Mouse (Mus musculus) hindbrain, embryonic 10.5 days (tissue): ENCODE results near the gene Hspa12a. TPM values are rescaled to one million over a fixed set of nuclear protein-coding genes. Genes with fewer than 3 reads are reported as not detected.
A peak's percentile ranks its signal among the peaks of the same experiment; 100 is the strongest.

Source experiments
- DNase-seq: peaks from one replicate; pipeline ENCODE4 v3.0.0-alpha.2; 2017; ENCODE audit warnings: low spot score
- H3K27ac ChIP-seq: fragments of 300-500 bp; sonication (generic); 2 replicates; pipeline ENCODE4 v1.5.1; 2016; ENCODE audit warnings: mild to moderate bottlenecking, moderate library complexity
- H3K27me3 ChIP-seq: fragments of 300-500 bp; sonication (generic); 2 replicates; pipeline ENCODE4 v1.6.1; 2016; ENCODE audit warnings: mild to moderate bottlenecking; ENCODE audit not compliant: poor library complexity, insufficient read depth, severe bottlenecking
- H3K36me3 ChIP-seq: fragments of 300-500 bp; sonication (generic); 2 replicates; pipeline ENCODE4 v1.6.1; 2016; ENCODE audit warnings: mild to moderate bottlenecking, moderate library complexity
- H3K4me1 ChIP-seq: fragments of 300-500 bp; sonication (generic); replicated peaks from 2 replicates; pipeline ENCODE4 v1.6.1; 2016; ENCODE audit warnings: mild to moderate bottlenecking
- H3K4me3 ChIP-seq: fragments of 300-500 bp; sonication (generic); 2 replicates; pipeline ENCODE4 v1.5.1; 2016; ENCODE audit warnings: mild to moderate bottlenecking, moderate library complexity
- H3K9me3 ChIP-seq: fragments of 300-500 bp; sonication (generic); 2 replicates; pipeline ENCODE4 v1.6.1; 2016; ENCODE audit warnings: mild to moderate bottlenecking, moderate library complexity
- WGBS: fragments of 180-500 bp; shearing (Covaris S2); methylation state at CpG from one replicate; pipeline ENCODE4 v1.1.7; 2016; 5-methylcytosine and 5-hydroxymethylcytosine counted together
- polyA plus RNA-seq: library from polyadenylated mRNA; unstranded; fragments of >200 nt; fragmentation: Nextera tagmentation; extraction: Ambion mirVana; gene quantifications from 2 replicates; pipeline ENCODE4 v1.2.1, GENCODE M21; 2016

Hspa12a gene
- polyA plus RNA-seq, 1 experiment from 2014 or later: 25.5 TPM

- DNase-seq: no peak
- 73% methylated on average over 4 of the region's 4 CpGs for WGBS
- no peak overlapping the region for H3K4me3 ChIP-seq
- peaks cover 16% of the 10 kb centered on the region for H3K4me1 ChIP-seq
- no peak overlapping the region for H3K27ac ChIP-seq
- peaks cover 16% of the 10 kb centered on the region for H3K27me3 ChIP-seq
- no peaks in the 10 kb centered on the region for H3K36me3 ChIP-seq
- no peaks in the 10 kb centered on the region for H3K9me3 ChIP-seq
Measured at GRCm38 (mm10) chr19:58866651-58867050, 76.8 kb downstream of the Hspa12a start.

GRCm38 (mm10) chr19:58865224-58865623, 78.2 kb downstream of the Hspa12a start:
- Histone ChIP-seq H3K4me3 (no peak overlapping the region), H3K9me3 (no peaks in the 10 kb centered on the region), H3K27ac (no peak overlapping the region), H3K27me3 (peaks cover 20% of the 10 kb centered on the region), H3K4me1 (peaks cover 31% of the 10 kb centered on the region), H3K36me3 (no peaks in the 10 kb centered on the region)
- no peak for DNase-seq
- WGBS: 39% methylated on average over 5 of the region's 5 CpGs

- WGBS: 86% methylated on average over 1 of the region's 1 CpGs
- Histone ChIP-seq H3K9me3 (no peaks in the 10 kb centered on the region), H3K36me3 (no peaks in the 10 kb centered on the region), H3K4me3 (no peak overlapping the region), H3K27me3 (peaks cover 31% of the 10 kb centered on the region), H3K27ac (no peak overlapping the region), H3K4me1 (peaks cover 42% of the 10 kb centered on the region)
- DNase-seq: no peak
Measured at GRCm38 (mm10) chr19:58864006-58864573, 79.4 kb downstream of the Hspa12a start.

- Histone ChIP-seq H3K9me3 (no peaks in the 10 kb centered on the region), H3K27ac (peak overlapping the region; percentile 89), H3K27me3 (peaks cover 39% of the 10 kb centered on the region), H3K36me3 (no peaks in the 10 kb centered on the region), H3K4me1 (peaks cover 47% of the 10 kb centered on the region), H3K4me3 (peak overlapping the region; percentile 71)
- WGBS: 16% methylated on average over 12 of the region's 12 CpGs
- no peak for DNase-seq
Measured at GRCm38 (mm10) chr19:58861174-58861760, 82.2 kb downstream of the Hspa12a start.

GRCm38 (mm10) chr19:58860255-58861173, 82.9 kb downstream of the Hspa12a start:
- peak overlapping the region; percentile 71 for H3K4me3 ChIP-seq
- peaks cover 39% of the 10 kb centered on the region for H3K27me3 ChIP-seq
- H3K36me3 ChIP-seq: no peaks in the 10 kb centered on the region
- DNase-seq: peak; percentile 89
- H3K4me1 ChIP-seq: peaks cover 50% of the 10 kb centered on the region
- WGBS: under 1% methylated on average over 46 of the region's 46 CpGs
- peak overlapping the region; percentile 89 for H3K27ac ChIP-seq
- H3K9me3 ChIP-seq: no peaks in the 10 kb centered on the region

GRCm38 (mm10) chr19:58859831-58860254, 83.6 kb downstream of the Hspa12a start:
- Histone ChIP-seq H3K4me3 (peak overlapping the region; percentile 71), H3K4me1 (peaks cover 50% of the 10 kb centered on the region), H3K36me3 (no peaks in the 10 kb centered on the region), H3K27me3 (peaks cover 37% of the 10 kb centered on the region), H3K9me3 (no peaks in the 10 kb centered on the region), H3K27ac (peak overlapping the region; percentile 89)
- DNase-seq: peak; percentile 8
- 5% methylated on average over 14 of the region's 14 CpGs for WGBS

GRCm38 (mm10) chr19:58859357-58859756, 84.1 kb downstream of the Hspa12a start:
- H3K9me3 ChIP-seq: no peaks in the 10 kb centered on the region
- WGBS: 11% methylated on average over 6 of the region's 6 CpGs
- H3K27me3 ChIP-seq: peaks cover 37% of the 10 kb centered on the region
- H3K27ac ChIP-seq: peak overlapping the region; percentile 89
- DNase-seq: peak; percentile 10
- H3K4me3 ChIP-seq: peak overlapping the region; percentile 71
- peaks cover 54% of the 10 kb centered on the region for H3K4me1 ChIP-seq
- no peaks in the 10 kb centered on the region for H3K36me3 ChIP-seq

- no peak for DNase-seq
- no peaks in the 10 kb centered on the region for H3K9me3 ChIP-seq
- peaks cover 46% of the 10 kb centered on the region for H3K4me1 ChIP-seq
- no peak overlapping the region for H3K4me3 ChIP-seq
- peaks cover 23% of the 10 kb centered on the region for H3K27me3 ChIP-seq
- no peaks in the 10 kb centered on the region for H3K36me3 ChIP-seq
- H3K27ac ChIP-seq: no peak overlapping the region
- 83% methylated on average over 9 of the region's 9 CpGs for WGBS
Measured at GRCm38 (mm10) chr19:58856129-58856855, 87.2 kb downstream of the Hspa12a start.

- peaks cover 16% of the 10 kb centered on the region for H3K27me3 ChIP-seq
- H3K4me3 ChIP-seq: no peak overlapping the region
- 62% methylated on average over 3 of the region's 3 CpGs for WGBS
- no peak overlapping the region for H3K27ac ChIP-seq
- H3K9me3 ChIP-seq: no peaks in the 10 kb centered on the region
- H3K36me3 ChIP-seq: no peaks in the 10 kb centered on the region
- no peak for DNase-seq
- peaks cover 32% of the 10 kb centered on the region for H3K4me1 ChIP-seq
Measured at GRCm38 (mm10) chr19:58854899-58855298, 88.6 kb downstream of the Hspa12a start.

- DNase-seq: no peak
- no peaks in the 10 kb centered on the region for H3K36me3 ChIP-seq
- 85% methylated on average over 10 of the region's 10 CpGs for WGBS
- no peak overlapping the region for H3K4me3 ChIP-seq
- H3K4me1 ChIP-seq: peaks cover 22% of the 10 kb centered on the region
- H3K27me3 ChIP-seq: no peaks in the 10 kb centered on the region
- H3K27ac ChIP-seq: no peak overlapping the region
- no peaks in the 10 kb centered on the region for H3K9me3 ChIP-seq
Measured at GRCm38 (mm10) chr19:58853036-58853735, 90.3 kb downstream of the Hspa12a start.

GRCm38 (mm10) chr19:58850719-58851466, 92.6 kb downstream of the Hspa12a start:
- H3K4me1 ChIP-seq: peaks cover 15% of the 10 kb centered on the region
- H3K27ac ChIP-seq: no peak overlapping the region
- H3K36me3 ChIP-seq: peaks cover 3% of the 10 kb centered on the region; the same call in 1 of the 2 replicates
- H3K4me3 ChIP-seq: no peak overlapping the region
- peaks cover 3% of the 10 kb centered on the region; the same call in 1 of the 2 replicates for H3K9me3 ChIP-seq
- no peaks in the 10 kb centered on the region for H3K27me3 ChIP-seq
- no peak for DNase-seq
- WGBS: 73% methylated on average over 7 of the region's 7 CpGs
